Mouse (Mus musculus) hindbrain, embryonic 10.5 days (tissue): ENCODE data around the gene BC030499. TPM values are rescaled to one million over a fixed set of nuclear protein-coding genes. Genes with fewer than 3 reads are reported as not detected.

Source experiments
- DNase-seq: peaks from one replicate; pipeline ENCODE4 v3.0.0-alpha.2; 2017; ENCODE audit warnings: low spot score
- H3K27ac ChIP-seq: fragments of 300-500 bp; sonication (generic); 2 replicates; pipeline ENCODE4 v1.5.1; 2016; ENCODE audit warnings: mild to moderate bottlenecking, moderate library complexity
- H3K27me3 ChIP-seq: fragments of 300-500 bp; sonication (generic); 2 replicates; pipeline ENCODE4 v1.6.1; 2016; ENCODE audit warnings: mild to moderate bottlenecking; ENCODE audit not compliant: poor library complexity, insufficient read depth, severe bottlenecking
- H3K36me3 ChIP-seq: fragments of 300-500 bp; sonication (generic); 2 replicates; pipeline ENCODE4 v1.6.1; 2016; ENCODE audit warnings: mild to moderate bottlenecking, moderate library complexity
- H3K4me1 ChIP-seq: fragments of 300-500 bp; sonication (generic); replicated peaks from 2 replicates; pipeline ENCODE4 v1.6.1; 2016; ENCODE audit warnings: mild to moderate bottlenecking
- H3K4me3 ChIP-seq: fragments of 300-500 bp; sonication (generic); 2 replicates; pipeline ENCODE4 v1.5.1; 2016; ENCODE audit warnings: mild to moderate bottlenecking, moderate library complexity
- H3K9me3 ChIP-seq: fragments of 300-500 bp; sonication (generic); 2 replicates; pipeline ENCODE4 v1.6.1; 2016; ENCODE audit warnings: mild to moderate bottlenecking, moderate library complexity
- WGBS: fragments of 180-500 bp; shearing (Covaris S2); methylation state at CpG from one replicate; pipeline ENCODE4 v1.1.7; 2016; 5-methylcytosine and 5-hydroxymethylcytosine counted together
- polyA plus RNA-seq: library from polyadenylated mRNA; unstranded; fragments of >200 nt; fragmentation: Nextera tagmentation; extraction: Ambion mirVana; gene quantifications from 2 replicates; pipeline ENCODE4 v1.2.1, GENCODE M21; 2016

Gene BC030499
- polyA plus RNA-seq = 0.52 and 0.93 TPM in 2 replicates

DNA sequence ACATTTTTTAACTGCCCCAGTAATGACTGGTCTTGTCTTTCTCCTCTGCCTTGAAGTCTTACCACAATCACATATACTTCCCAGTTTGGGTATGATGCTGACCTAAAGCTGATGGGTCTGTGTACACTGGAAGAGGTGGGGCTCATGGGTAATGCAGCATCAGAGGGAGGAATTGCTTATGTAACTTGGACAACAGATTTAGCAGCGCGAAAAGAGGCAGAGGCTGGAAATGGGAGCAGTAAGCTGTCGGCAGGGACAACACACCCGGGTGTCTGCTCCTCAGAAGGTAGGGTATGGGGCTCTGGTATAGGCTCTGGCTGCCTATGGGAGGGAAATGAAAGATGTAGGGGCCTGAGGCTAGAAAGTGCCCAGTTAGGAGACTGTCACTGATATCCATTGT is at the start of gene BC030499:
TSS of gene BC030499 (plus strand) at position 188 of the 400 bp plus-strand sequence.
- WGBS = 89% methylated on average over 4 of the region's 4 CpGs
- H3K27me3 ChIP-seq = no peaks in the 10 kb centered on the region
- DNase-seq = no peak
- no peak within 1 kb of the TSS for H3K4me3 ChIP-seq
- no peak within 1 kb of the TSS for H3K27ac ChIP-seq
- H3K36me3 ChIP-seq = peaks cover 86% of the 10 kb centered on the region
- no peaks in the 10 kb centered on the region for H3K9me3 ChIP-seq
- H3K4me1 ChIP-seq = no peaks in the 10 kb centered on the region

DNA sequence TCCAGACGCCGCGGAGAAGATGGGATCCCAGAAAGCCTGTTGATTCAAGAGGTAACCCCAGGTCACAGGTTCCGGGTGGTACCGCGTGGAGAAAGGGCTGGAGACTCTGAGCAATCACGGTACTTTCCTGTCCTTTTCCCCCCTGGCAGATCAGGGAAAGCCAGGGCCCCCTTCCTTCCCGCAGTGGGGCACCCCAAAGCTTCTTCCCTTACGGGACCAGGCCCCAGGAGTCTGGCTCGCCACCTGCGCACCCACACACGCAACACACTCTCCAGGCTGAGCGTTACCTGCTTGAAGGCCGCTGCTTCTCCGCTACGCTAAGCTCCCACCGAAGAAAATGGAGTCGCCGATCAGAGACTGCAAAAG is 45.4 kb upstream of the BC030499 start:
- peak overlapping the region; percentile 95 for H3K27ac ChIP-seq
- WGBS = under 1% methylated on average over 19 of the region's 19 CpGs
- DNase-seq = no peak

DNA sequence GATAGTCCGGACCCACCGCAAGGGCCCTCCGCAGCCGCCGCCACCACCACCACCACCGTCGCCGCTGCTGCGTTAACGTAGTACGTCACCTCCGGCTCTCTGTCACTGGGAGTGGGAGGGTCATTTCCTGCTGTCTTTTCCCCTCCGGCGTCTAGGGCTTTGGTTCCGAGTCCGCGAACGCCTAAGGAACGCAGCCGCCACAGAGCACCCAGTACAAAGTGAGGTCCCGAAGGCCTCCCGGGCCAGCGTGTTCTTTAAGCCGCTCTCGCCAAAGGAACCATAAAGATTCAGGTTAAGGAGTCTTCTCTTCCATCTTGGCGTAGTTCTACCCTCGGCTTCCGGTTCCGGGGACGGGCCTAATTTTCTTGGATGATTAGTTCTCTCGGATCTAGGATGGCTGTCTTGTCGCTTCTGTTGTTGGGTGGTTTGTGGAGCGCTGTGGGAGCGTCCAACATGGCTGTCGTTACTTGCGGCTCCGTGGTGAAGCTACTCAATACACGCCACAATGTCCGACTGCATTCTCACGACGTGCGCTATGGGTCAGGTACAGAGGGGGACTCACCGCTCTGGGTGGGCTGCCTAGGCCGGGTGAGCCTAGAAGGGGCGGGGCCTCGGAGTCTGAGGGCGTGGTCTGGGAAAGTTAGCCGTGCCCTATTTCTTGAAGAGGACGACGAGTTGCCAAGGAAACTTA is 44.9 kb upstream of the BC030499 start, which contains the start of the genes Sdf2 and Supt6:
TSS of gene Sdf2 (plus strand) at position 120 of the 691 bp plus-strand sequence.
TSS of gene Supt6 (minus strand) at position 361 of the 691 bp plus-strand sequence.
- Histone ChIP-seq H3K36me3 (peaks cover 26% of the 10 kb centered on the region), H3K27me3 (no peaks in the 10 kb centered on the region), H3K9me3 (no peaks in the 10 kb centered on the region), H3K27ac (peak within 1 kb of the TSS; percentile 95), H3K4me1 (peaks cover 37% of the 10 kb centered on the region), H3K4me3 (peak within 1 kb of the TSS; percentile 99)
- WGBS = under 1% methylated on average over 50 of the region's 50 CpGs
- peak; percentile 96 for DNase-seq

More for the DNA sequence above, 45.4 kb upstream of the BC030499 start:
- Histone ChIP-seq H3K4me1 (peaks cover 37% of the 10 kb centered on the region), H3K27me3 (no peaks in the 10 kb centered on the region), H3K4me3 (peak overlapping the region; percentile 99), H3K9me3 (no peaks in the 10 kb centered on the region), H3K36me3 (peaks cover 26% of the 10 kb centered on the region)

DNA sequence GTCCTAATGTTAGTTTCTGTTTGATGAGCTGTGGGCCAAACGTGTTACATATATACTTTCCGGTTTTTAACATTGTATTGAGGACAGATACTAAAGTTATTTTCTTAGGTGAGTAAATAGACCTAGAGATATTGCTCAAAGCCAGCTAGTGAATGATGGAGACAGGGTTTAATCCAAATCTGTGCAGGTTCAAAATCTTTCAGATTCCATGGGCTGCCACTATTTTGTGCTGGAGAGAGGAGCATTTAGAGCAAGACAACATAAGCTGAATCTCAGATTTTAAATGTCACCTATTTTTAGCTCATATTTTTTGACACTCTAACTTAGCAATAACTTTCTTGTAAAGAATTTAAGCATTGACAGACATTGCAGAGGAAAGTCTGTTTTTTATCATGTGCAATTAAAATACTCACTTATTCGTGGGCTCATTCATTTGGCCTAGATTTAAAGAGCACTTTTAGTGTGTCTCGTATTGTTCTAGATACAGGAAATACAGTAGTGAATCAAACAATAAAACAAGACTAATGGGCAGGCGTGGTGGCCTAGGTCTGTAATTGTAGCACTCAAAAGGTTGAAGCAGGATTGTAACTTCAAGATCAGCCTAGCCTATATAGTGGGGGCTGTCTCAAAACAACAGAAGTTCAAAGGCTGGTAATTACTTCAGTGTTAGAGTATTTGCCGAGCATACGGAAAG is 44.2 kb upstream of the BC030499 start:
- H3K27me3 ChIP-seq = no peaks in the 10 kb centered on the region
- 56% methylated on average over 7 of the region's 7 CpGs for WGBS
- peak overlapping the region; percentile 99 for H3K4me3 ChIP-seq
- no peak for DNase-seq
- peaks cover 37% of the 10 kb centered on the region for H3K4me1 ChIP-seq
- H3K36me3 ChIP-seq = peaks cover 30% of the 10 kb centered on the region
- no peaks in the 10 kb centered on the region for H3K9me3 ChIP-seq
- H3K27ac ChIP-seq = peak overlapping the region; percentile 95

DNA sequence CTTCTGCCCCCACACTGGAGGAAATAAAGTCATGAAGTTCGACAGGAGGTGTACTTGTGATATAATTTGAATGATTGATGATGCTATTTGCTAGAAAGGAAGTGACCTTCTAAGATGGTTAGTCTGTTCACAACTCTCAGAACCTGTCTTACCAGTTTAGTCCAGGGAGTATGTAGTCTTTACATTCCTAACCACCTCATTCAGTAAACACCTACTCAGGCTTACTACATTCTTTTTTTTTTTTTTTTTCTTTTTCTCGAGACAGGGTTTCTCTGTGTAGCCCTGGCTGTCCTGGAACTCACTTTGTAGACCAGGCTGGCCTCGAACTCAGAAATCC is 43.7 kb upstream of the BC030499 start:
- Histone ChIP-seq H3K27ac (no peak overlapping the region), H3K9me3 (no peaks in the 10 kb centered on the region), H3K36me3 (peaks cover 32% of the 10 kb centered on the region), H3K27me3 (no peaks in the 10 kb centered on the region), H3K4me1 (peaks cover 37% of the 10 kb centered on the region), H3K4me3 (peak overlapping the region; percentile 99; the same call in 1 of the 2 replicates)
- WGBS = 78% methylated on average over 3 of the region's 3 CpGs
- no peak for DNase-seq

DNA sequence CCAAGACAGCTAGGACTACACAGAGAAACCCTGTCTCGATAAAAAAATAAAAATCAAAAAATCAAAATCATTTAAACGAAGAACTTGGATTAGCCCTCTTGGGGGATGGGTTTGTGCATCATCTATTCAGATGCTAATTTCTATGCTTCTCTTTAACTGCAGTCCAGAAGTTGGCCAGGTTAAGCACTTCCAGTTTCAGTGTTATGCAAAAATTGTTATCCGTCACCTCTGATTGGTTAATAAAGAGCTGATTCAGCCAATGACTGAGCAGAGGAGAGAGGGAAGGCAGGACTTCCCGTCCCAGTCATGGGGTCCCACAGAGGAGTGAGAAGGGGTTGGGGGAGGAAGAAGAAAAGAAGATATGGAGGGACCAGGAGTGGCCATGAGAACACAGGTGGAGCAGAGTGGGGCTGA is 42.9 kb upstream of the BC030499 start:
- DNase-seq = no peak
- whole genome bisulfite sequencing = 63% methylated on average over 4 of the region's 4 CpGs
- peak overlapping the region; percentile 26; the same call in 1 of the 2 replicates for H3K4me3 ChIP-seq
- peaks cover 37% of the 10 kb centered on the region for H3K36me3 ChIP-seq
- no peaks in the 10 kb centered on the region for H3K27me3 ChIP-seq
- no peak overlapping the region for H3K27ac ChIP-seq
- peaks cover 37% of the 10 kb centered on the region for H3K4me1 ChIP-seq
- H3K9me3 ChIP-seq = no peaks in the 10 kb centered on the region

DNA sequence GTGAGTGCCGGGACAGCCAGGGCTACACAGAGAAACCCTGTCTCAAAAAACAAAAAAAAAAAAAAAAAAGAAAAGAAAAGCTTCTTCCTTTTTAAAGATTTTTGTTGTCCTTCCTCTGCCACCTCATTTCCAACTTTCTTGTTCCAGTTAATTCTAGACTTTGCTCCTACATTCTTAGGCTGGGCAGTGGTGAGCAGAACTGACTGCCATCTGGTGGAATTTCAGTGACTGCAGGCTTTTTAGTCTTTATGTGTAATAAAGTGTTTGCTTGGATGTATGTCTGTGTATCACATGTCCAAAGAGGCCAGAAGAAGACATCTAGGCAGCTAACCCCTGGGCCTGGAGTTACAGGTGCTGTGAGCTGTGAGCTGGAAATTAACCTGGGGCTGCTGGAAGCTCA is 34.0 kb upstream of the BC030499 start:
- no peak for DNase-seq
- Histone ChIP-seq H3K9me3 (no peaks in the 10 kb centered on the region), H3K4me1 (no peaks in the 10 kb centered on the region), H3K4me3 (no peak overlapping the region), H3K27ac (no peak overlapping the region), H3K36me3 (peaks cover 40% of the 10 kb centered on the region), H3K27me3 (peaks cover 21% of the 10 kb centered on the region)
- WGBS = 92% methylated on average over 1 of the region's 1 CpGs

DNA sequence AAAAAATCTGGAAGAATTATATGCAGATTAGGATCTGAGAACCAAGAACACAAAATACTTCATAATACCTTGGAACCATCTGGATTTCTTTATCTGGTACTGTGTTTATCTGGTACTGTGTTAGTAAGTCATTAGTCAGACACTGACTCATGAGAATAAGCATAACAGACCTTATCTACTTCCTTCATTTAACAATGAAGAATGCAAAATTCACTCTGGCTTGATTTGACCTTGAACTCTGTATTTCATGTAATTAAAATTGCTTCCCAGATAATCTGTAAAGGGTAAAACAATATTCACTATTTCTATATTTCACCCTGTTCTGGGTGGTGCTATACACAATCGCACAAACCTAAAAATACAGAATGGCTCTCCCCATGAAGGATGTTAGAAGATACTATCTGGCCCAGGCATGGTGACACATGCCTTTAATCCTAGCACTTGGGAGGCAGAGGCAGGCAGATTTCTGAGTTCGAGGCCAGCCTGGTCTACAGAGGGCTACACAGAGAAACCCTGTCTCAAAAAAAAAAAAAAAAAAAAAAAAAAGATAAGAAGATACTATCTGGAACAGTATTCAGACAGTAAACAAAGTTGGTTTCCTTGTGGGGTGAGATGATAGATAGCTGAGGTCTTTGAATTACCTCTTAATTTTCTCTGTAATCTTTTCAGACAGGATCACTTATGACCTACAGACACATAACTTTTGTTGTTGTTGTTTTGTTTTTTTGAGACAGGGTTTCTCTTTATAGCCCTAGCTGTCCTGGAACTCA is 30.0 kb upstream of the BC030499 start:
- WGBS = 93% methylated on average over 2 of the region's 2 CpGs
- H3K4me1 ChIP-seq = peaks cover 7% of the 10 kb centered on the region
- H3K4me3 ChIP-seq = peak overlapping the region; percentile 92
- H3K9me3 ChIP-seq = no peaks in the 10 kb centered on the region
- peaks cover 30% of the 10 kb centered on the region for H3K36me3 ChIP-seq
- no peak for DNase-seq
- H3K27me3 ChIP-seq = peaks cover 21% of the 10 kb centered on the region
- H3K27ac ChIP-seq = no peak overlapping the region

DNA sequence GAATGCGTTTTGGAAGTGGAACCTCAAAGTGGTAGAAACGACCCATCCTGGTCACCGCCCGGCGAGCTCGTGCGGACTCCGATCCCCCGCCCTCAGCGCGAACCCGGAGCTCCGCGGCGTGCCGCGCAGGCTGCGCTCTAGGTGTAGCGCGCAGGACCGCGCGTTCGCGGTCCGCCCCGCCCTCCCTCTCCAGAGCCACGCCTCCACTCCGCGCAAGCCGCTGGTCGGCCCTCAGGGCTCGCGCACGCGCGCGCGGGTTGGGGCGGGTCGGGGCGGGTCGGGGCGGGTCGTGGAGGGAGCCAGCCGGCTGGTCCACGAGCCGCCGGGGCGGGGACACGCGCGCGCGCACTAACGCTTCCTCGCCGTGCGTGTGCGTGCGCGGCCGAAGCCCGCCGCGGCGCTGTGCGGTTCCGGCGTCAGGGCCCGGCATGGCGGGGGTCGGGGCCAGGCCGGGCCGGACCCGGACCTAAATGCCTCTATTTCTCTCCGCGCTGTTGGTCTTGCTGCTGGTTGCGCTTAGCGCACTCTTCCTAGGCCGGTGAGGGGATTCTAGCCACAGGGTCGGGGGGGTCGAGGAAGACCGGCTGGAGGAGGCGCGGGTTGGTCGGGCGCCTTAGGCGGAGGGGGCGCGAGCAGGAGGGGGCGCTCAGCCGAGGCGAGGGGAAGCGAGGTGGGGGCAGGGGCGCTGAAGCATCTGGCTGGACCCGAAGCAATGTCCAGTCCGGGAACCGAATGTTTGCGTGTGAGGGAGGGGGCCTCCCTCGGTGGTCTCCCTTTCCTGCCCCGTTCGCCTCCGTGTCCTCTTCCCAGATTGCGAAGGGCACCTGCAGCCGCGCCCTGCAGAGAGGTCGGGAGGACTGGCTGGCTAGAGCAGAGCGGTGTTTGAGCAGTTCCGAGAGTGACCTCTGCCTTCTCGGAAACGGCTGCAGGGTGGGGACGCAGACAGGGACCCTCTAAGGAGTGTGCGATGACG is 29.0 kb upstream of the BC030499 start, which contains the start of gene 2610507B11Rik:
TSS of gene 2610507B11Rik (plus strand) at position 373 of the 973 bp plus-strand sequence.
- Histone ChIP-seq H3K4me1 (peaks cover 7% of the 10 kb centered on the region), H3K4me3 (peak within 1 kb of the TSS; percentile 92), H3K9me3 (no peaks in the 10 kb centered on the region), H3K36me3 (peaks cover 36% of the 10 kb centered on the region), H3K27me3 (peaks cover 21% of the 10 kb centered on the region), H3K27ac (peak within 1 kb of the TSS; percentile 92)
- peak; percentile 93 for DNase-seq
- whole genome bisulfite sequencing = under 1% methylated on average over 115 of the region's 115 CpGs

DNA sequence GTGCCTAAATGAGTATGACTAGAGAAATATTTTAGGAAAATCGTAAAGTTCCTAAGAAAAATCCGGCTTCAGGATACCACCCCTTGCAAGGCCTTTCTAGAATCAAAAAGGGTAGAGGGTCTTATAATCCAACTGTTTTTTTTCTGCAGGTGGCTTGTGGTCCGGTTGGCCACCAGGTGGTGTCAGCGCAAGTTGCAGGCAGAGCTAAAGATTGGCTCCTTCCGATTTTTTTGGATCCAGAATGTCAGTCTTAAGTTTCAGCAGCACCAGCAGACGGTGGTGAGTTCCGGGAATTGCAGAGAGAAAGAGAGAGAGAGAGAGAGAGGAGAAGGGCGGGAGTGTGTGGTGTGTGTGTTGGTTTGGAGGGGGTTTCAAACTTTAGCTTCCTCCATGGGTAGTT is 28.1 kb upstream of the BC030499 start:
- peaks cover 21% of the 10 kb centered on the region for H3K27me3 ChIP-seq
- WGBS = 5% methylated on average over 8 of the region's 8 CpGs
- H3K36me3 ChIP-seq = peaks cover 45% of the 10 kb centered on the region
- H3K4me1 ChIP-seq = peaks cover 7% of the 10 kb centered on the region
- H3K4me3 ChIP-seq = peak overlapping the region; percentile 92
- H3K9me3 ChIP-seq = no peaks in the 10 kb centered on the region
- no peak overlapping the region for H3K27ac ChIP-seq
- DNase-seq = peak; percentile 63

DNA sequence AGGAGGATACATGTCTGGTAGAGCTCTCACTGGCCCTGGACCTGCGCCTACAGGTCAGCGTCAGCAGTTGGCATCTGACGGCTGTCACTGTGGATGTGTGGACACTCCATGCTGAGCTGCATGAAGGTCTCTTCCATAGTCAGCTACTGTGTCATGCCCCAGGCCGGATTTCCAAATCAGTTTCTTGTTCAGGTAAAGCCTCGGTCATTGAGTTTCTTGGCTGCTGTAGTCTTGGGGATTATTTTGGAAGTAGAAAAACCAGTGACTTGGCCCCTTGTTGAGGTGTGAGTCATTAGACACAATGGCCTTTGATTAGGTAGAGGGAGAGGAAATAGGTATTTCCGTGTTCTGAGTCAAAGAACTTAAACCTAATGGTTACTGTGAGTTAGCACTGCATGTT is 25.1 kb upstream of the BC030499 start:
- 94% methylated on average over 6 of the region's 6 CpGs for WGBS
- DNase-seq = no peak
- Histone ChIP-seq H3K27ac (no peak overlapping the region), H3K4me1 (peaks cover 7% of the 10 kb centered on the region), H3K27me3 (peaks cover 3% of the 10 kb centered on the region; the same call in 1 of the 2 replicates), H3K36me3 (peaks cover 74% of the 10 kb centered on the region), H3K9me3 (no peaks in the 10 kb centered on the region), H3K4me3 (no peak overlapping the region)

DNA sequence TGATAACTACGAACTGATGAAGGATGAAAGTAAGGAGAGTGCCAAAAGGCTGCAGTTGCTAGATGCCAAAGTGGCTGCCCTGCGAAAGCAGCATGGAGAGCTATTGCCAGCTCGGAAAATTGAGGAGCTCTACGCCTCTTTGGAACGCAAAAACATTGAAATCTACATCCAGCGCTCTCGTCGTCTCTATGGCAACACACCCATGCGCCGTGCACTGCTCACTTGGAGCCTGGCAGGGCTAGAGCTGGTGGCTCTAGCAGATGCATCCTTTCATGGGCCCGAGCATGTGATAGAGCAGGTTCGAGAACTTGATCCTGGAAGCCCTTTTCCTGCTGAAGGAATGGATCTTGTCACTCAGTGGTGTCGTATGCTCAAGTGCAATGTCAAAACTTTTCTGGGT is 18.7 kb upstream of the BC030499 start:
- Histone ChIP-seq H3K36me3 (peaks cover 99% of the 10 kb centered on the region), H3K27me3 (no peaks in the 10 kb centered on the region), H3K4me1 (no peaks in the 10 kb centered on the region), H3K4me3 (no peak overlapping the region), H3K27ac (no peak overlapping the region), H3K9me3 (no peaks in the 10 kb centered on the region)
- DNase-seq = no peak
- 91% methylated on average over 13 of the region's 13 CpGs for WGBS
